Mouse (Mus musculus): Measurements from ENCODE around the gene Neurl1a. TPM values are rescaled to one million over a fixed set of nuclear protein-coding genes. Genes with fewer than 3 reads are reported as not detected.

Neurl1a gene
- polyA plus RNA-seq, 1 experiment from 2014 or later = 2.7 TPM

GRCm38 (mm10) chr19:47163176-47163744 is 15.4 kb upstream of the Neurl1a start:
- ATAC-seq (replicated peaks; ENCODE audit: low FRiP score, low read depth) (no peak), DNase-seq (ENCODE audit: low spot score) (no peak)
- no peak for TF ChIP-seq CTCF (IDR thresholded peaks at IDR 0.05; ENCODE audit: low read depth)
- WGBS = 87% methylated on average over 6 of the region's 6 CpGs
- Histone ChIP-seq H3K9ac (ENCODE audit: low read depth, low read length) (no peak overlapping the region), H3K27me3 (ENCODE audit: insufficient read depth, low read length) (no peaks in the 10 kb centered on the region), H3K4me3 (replicated peaks; ENCODE audit: low read depth, low read length) (no peak overlapping the region), H3K9me3 (replicated peaks; ENCODE audit: low read length) (no peaks in the 10 kb centered on the region), H3K4me2 (ENCODE audit: low read length) (no peak overlapping the region), H3K36me3 (ENCODE audit: insufficient read depth, low read length) (no peaks in the 10 kb centered on the region), H3K4me1 (replicated peaks; ENCODE audit: insufficient read depth, low read length) (no peaks in the 10 kb centered on the region), H3K27ac (no peak overlapping the region)

GRCm38 (mm10) chr19:47166758-47167157 is 11.9 kb upstream of the Neurl1a start:
- Histone ChIP-seq H3K9ac (ENCODE audit: low read depth, low read length) (no peak overlapping the region), H3K27me3 (ENCODE audit: insufficient read depth, low read length) (no peaks in the 10 kb centered on the region), H3K4me3 (replicated peaks; ENCODE audit: low read depth, low read length) (no peak overlapping the region), H3K36me3 (ENCODE audit: insufficient read depth, low read length) (no peaks in the 10 kb centered on the region), H3K4me2 (ENCODE audit: low read length) (no peak overlapping the region), H3K27ac (peak overlapping the region; percentile 57; the same call in 1 of the 2 replicates), H3K9me3 (replicated peaks; ENCODE audit: low read length) (no peaks in the 10 kb centered on the region), H3K4me1 (replicated peaks; ENCODE audit: insufficient read depth, low read length) (no peaks in the 10 kb centered on the region)
- WGBS = 30% methylated on average over 3 of the region's 3 CpGs
- TF ChIP-seq CTCF (IDR thresholded peaks at IDR 0.05; ENCODE audit: low read depth) = no peak
- ATAC-seq (replicated peaks; ENCODE audit: low FRiP score, low read depth) = no peak
- DNase-seq (ENCODE audit: low spot score) = no peak

- no peaks in the 10 kb centered on the region for H3K9me3 ChIP-seq (replicated peaks; ENCODE audit: low read length)
- WGBS = 52% methylated on average over 7 of the region's 7 CpGs
- no peaks in the 10 kb centered on the region for H3K36me3 ChIP-seq (ENCODE audit: insufficient read depth, low read length)
- H3K4me3 ChIP-seq (replicated peaks; ENCODE audit: low read depth, low read length) = no peak overlapping the region
- no peak for TF ChIP-seq CTCF (IDR thresholded peaks at IDR 0.05; ENCODE audit: low read depth)
- H3K9ac ChIP-seq (ENCODE audit: low read depth, low read length) = no peak overlapping the region
- no peaks in the 10 kb centered on the region for H3K27me3 ChIP-seq (ENCODE audit: insufficient read depth, low read length)
- H3K4me2 ChIP-seq (ENCODE audit: low read length) = 0 out of 2 replicates have a peak overlapping the region, but pooled peaks have one; percentile 43
- no peak for ATAC-seq (replicated peaks; ENCODE audit: low FRiP score, low read depth)
- no peak overlapping the region for H3K27ac ChIP-seq
- no peaks in the 10 kb centered on the region for H3K4me1 ChIP-seq (replicated peaks; ENCODE audit: insufficient read depth, low read length)
- DNase-seq (ENCODE audit: low spot score) = no peak
Observed at GRCm38 (mm10) chr19:47167617-47168214, 10.9 kb upstream of the Neurl1a start.

DNA sequence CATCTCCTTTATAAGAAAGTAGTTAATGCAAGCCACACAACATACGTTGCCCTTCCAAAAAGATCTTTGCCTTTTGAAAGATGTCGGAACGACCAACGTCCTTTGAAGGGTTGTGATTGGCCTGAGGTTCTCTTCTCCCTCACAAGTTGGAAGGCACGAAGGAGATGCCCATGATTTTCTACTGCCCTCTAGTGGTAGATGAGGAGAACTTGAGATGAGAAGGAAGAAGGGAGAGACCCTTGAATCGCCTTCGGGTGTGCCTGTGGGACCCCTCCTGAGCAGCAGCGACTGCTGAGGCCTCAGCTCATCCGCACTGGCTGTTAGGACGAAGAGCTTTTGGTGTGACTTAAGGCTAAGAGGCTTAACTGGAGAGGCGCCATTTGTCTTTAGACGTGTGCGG is 10.4 kb upstream of the Neurl1a start:
- no peak overlapping the region for H3K4me3 ChIP-seq (replicated peaks; ENCODE audit: low read depth, low read length)
- H3K4me1 ChIP-seq (replicated peaks; ENCODE audit: insufficient read depth, low read length) = no peaks in the 10 kb centered on the region
- H3K36me3 ChIP-seq (ENCODE audit: insufficient read depth, low read length) = no peaks in the 10 kb centered on the region
- no peaks in the 10 kb centered on the region for H3K27me3 ChIP-seq (ENCODE audit: insufficient read depth, low read length)
- H3K9me3 ChIP-seq (replicated peaks; ENCODE audit: low read length) = no peaks in the 10 kb centered on the region
- DNase-seq (ENCODE audit: low spot score) (peak; percentile 77), ATAC-seq (replicated peaks; ENCODE audit: low FRiP score, low read depth) (no peak)
- H3K27ac ChIP-seq = no peak overlapping the region
- H3K4me2 ChIP-seq (ENCODE audit: low read length) = peak overlapping the region; percentile 43
- H3K9ac ChIP-seq (ENCODE audit: low read depth, low read length) = no peak overlapping the region
- WGBS = 8% methylated on average over 13 of the region's 13 CpGs
- TF ChIP-seq CTCF (IDR thresholded peaks at IDR 0.05; ENCODE audit: low read depth) = peak; percentile 89

- Histone ChIP-seq H3K9ac (ENCODE audit: low read depth, low read length) (no peak overlapping the region), H3K27me3 (ENCODE audit: insufficient read depth, low read length) (no peaks in the 10 kb centered on the region), H3K4me3 (replicated peaks; ENCODE audit: low read depth, low read length) (no peak overlapping the region), H3K27ac (no peak overlapping the region; the same call in 1 of the 2 replicates), H3K4me1 (replicated peaks; ENCODE audit: insufficient read depth, low read length) (no peaks in the 10 kb centered on the region), H3K4me2 (ENCODE audit: low read length) (peak overlapping the region; percentile 43), H3K36me3 (ENCODE audit: insufficient read depth, low read length) (no peaks in the 10 kb centered on the region), H3K9me3 (replicated peaks; ENCODE audit: low read length) (no peaks in the 10 kb centered on the region)
- peak; percentile 86 for TF ChIP-seq CTCF (IDR thresholded peaks at IDR 0.05; ENCODE audit: low read depth)
- peak; percentile 90 for DNase-seq (ENCODE audit: low spot score)
- 20% methylated on average over 11 of the region's 11 CpGs for WGBS
- ATAC-seq (replicated peaks; ENCODE audit: low FRiP score, low read depth) = peak; percentile 60; the same call in 1 of the 2 replicates
Observed at GRCm38 (mm10) chr19:47168793-47169412, 9.7 kb upstream of the Neurl1a start.

DNA sequence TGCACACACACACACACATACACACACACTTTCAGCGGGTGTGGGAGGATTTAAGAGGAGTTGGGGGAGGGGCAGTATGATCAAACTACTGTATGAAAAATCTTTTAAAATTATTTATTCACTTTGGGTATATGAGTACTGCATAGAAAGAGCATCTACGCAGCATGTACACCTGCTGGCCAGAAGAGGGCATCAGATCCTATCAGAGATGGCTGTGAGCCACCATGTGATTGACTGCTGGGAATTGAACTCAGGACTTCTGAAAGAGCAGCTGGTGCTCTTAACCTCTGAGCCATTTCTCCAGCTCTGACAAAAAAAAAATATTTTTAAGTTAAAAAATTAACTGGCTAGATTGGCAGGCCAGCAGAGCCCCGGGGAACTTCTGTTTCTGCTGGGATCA is 4.1 kb upstream of the Neurl1a start:
- H3K36me3 ChIP-seq (ENCODE audit: insufficient read depth, low read length) = no peaks in the 10 kb centered on the region
- ATAC-seq (replicated peaks; ENCODE audit: low FRiP score, low read depth) = no peak
- no peak overlapping the region for H3K4me2 ChIP-seq (ENCODE audit: low read length)
- DNase-seq (ENCODE audit: low spot score) = peak; percentile 58
- no peak overlapping the region for H3K4me3 ChIP-seq (replicated peaks; ENCODE audit: low read depth, low read length)
- H3K27ac ChIP-seq = no peak overlapping the region
- H3K9ac ChIP-seq (ENCODE audit: low read depth, low read length) = no peak overlapping the region
- TF ChIP-seq CTCF (IDR thresholded peaks at IDR 0.05; ENCODE audit: low read depth) = peak; percentile 74
- peaks cover 5% of the 10 kb centered on the region; the same call in 1 of the 2 replicates for H3K4me1 ChIP-seq (replicated peaks; ENCODE audit: insufficient read depth, low read length)
- WGBS = 52% methylated on average over 3 of the region's 3 CpGs
- no peaks in the 10 kb centered on the region for H3K9me3 ChIP-seq (replicated peaks; ENCODE audit: low read length)
- peaks cover 3% of the 10 kb centered on the region; the same call in 1 of the 2 replicates for H3K27me3 ChIP-seq (ENCODE audit: insufficient read depth, low read length)
